Mouse (Mus musculus) embryonic facial prominence, embryonic 15.5 days (tissue): Measurements from ENCODE around the gene Rhbdl2. TPM values are rescaled to one million over a fixed set of nuclear protein-coding genes. Genes with fewer than 3 reads are reported as not detected.

ENCODE experiments used
- ATAC-seq: fragments of 200-750 bp; cut with Nextera tagmentation; 2 replicates; pipeline ENCODE4 v1.8.0; 2017; ENCODE audit warnings: low read depth, moderate TSS enrichment; ENCODE audit not compliant: insufficient number of reproducible peaks, low FRiP score, low TSS enrichment
- H3K27ac ChIP-seq: fragments of 300-500 bp; sonication (generic); replicated peaks from 2 replicates; pipeline ENCODE4 v1.5.1; 2015; ENCODE audit warnings: mild to moderate bottlenecking, inconsistent platforms
- H3K27me3 ChIP-seq: fragments of 300-500 bp; sonication (generic); 2 replicates; pipeline ENCODE4 v1.6.1; 2015; ENCODE audit warnings: inconsistent platforms
- H3K36me3 ChIP-seq: fragments of 300-500 bp; sonication (generic); 2 replicates; pipeline ENCODE4 v1.6.1; 2015; ENCODE audit warnings: mild to moderate bottlenecking, inconsistent platforms
- H3K4me1 ChIP-seq: fragments of 300-500 bp; sonication (generic); 2 replicates; pipeline ENCODE4 v1.6.1; 2015; ENCODE audit warnings: inconsistent platforms
- H3K4me2 ChIP-seq: fragments of 300-500 bp; sonication (generic); replicated peaks from 2 replicates; pipeline ENCODE4 v1.6.1; 2015; ENCODE audit warnings: mild to moderate bottlenecking, inconsistent platforms
- H3K4me3 ChIP-seq: fragments of 300-500 bp; sonication (generic); replicated peaks from 2 replicates; pipeline ENCODE4 v1.5.1; 2015; ENCODE audit warnings: mild to moderate bottlenecking, inconsistent platforms
- H3K9ac ChIP-seq: fragments of 300-500 bp; sonication (generic); 2 replicates; pipeline ENCODE4 v1.6.1; 2015; ENCODE audit warnings: inconsistent platforms
- H3K9me3 ChIP-seq: fragments of 300-500 bp; sonication (generic); replicated peaks from 2 replicates; pipeline ENCODE4 v1.6.1; 2016; ENCODE audit warnings: inconsistent platforms
- WGBS: fragments of 180-500 bp; shearing (Covaris S2); methylation state at CpG from one replicate; pipeline ENCODE4 v1.1.7; 2015; 5-methylcytosine and 5-hydroxymethylcytosine counted together
- polyA plus RNA-seq: library from polyadenylated mRNA; unstranded; fragments of >200 nt; fragmentation: Nextera tagmentation; extraction: Ambion mirVana; gene quantifications from 2 replicates; pipeline ENCODE4 v1.2.1, GENCODE M21; 2015

Rhbdl2 gene
- polyA plus RNA-seq, result 7.1 and 7.4 TPM in 2 replicates

GRCm38 (mm10) chr4:123787191-123787985, at the start of gene Rhbdl2:
Rhbdl2 (plus strand) TSS chr4:123787874.
- ATAC-seq, result peak; percentile 78
- H3K36me3 ChIP-seq, result no peaks in the 10 kb centered on the region
- no peak within 1 kb of the TSS for H3K9ac ChIP-seq

DNA sequence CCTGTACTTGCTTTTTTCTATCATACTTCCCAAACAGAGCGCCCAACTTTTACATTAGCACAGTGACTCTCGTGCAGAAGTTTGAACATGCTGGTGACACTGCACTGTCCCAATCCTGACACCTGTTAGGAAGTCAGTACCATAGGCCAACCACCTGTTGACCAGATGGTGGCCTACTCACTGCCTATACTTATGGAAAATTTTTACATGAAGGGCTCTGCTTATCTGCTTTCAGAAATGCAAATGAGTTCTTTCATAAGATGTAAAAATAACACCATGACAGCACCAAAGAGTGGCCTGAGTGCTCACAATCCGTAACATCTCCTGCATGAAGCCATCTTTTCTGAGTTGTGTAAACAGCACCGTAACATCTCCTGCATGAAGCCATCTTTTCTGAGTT, 49.0 kb upstream of the Rhbdl2 start:
- no peak overlapping the region for H3K27ac ChIP-seq
- H3K9ac ChIP-seq, result no peak overlapping the region
- no peak overlapping the region for H3K4me2 ChIP-seq
- no peak for ATAC-seq
- WGBS, result 87% methylated on average over 4 of the region's 4 CpGs
- H3K9me3 ChIP-seq, result no peaks in the 10 kb centered on the region
- no peak overlapping the region for H3K4me3 ChIP-seq
- no peaks in the 10 kb centered on the region for H3K4me1 ChIP-seq
- peaks cover 50% of the 10 kb centered on the region for H3K36me3 ChIP-seq
- H3K27me3 ChIP-seq, result no peaks in the 10 kb centered on the region

More at GRCm38 (mm10) chr4:123787191-123787985, at the start of gene Rhbdl2:
- Histone ChIP-seq H3K27me3 (no peaks in the 10 kb centered on the region), H3K27ac (no peak within 1 kb of the TSS), H3K4me2 (peak within 1 kb of the TSS; percentile 27), H3K4me3 (peak within 1 kb of the TSS; percentile 16; the same call in 1 of the 2 replicates), H3K9me3 (no peaks in the 10 kb centered on the region), H3K4me1 (peaks cover 8% of the 10 kb centered on the region; the same call in 1 of the 2 replicates)
- 20% methylated on average over 12 of the region's 12 CpGs for WGBS

- Histone ChIP-seq H3K4me2 (no peak overlapping the region), H3K9me3 (no peaks in the 10 kb centered on the region)
- 79% methylated on average over 1 of the region's 1 CpGs for WGBS
These were observed 44.8 kb upstream of the Rhbdl2 start for GRCm38 (mm10) chr4:123742891-123743290.

GRCm38 (mm10) chr4:123745221-123745775, 42.4 kb upstream of the Rhbdl2 start:
- H3K9me3 ChIP-seq, result no peaks in the 10 kb centered on the region
- no peak for ATAC-seq
- peaks cover 15% of the 10 kb centered on the region; the same call in 1 of the 2 replicates for H3K36me3 ChIP-seq
- WGBS, result 92% methylated on average over 4 of the region's 4 CpGs
- no peaks in the 10 kb centered on the region for H3K27me3 ChIP-seq
- H3K27ac ChIP-seq, result no peak overlapping the region
- H3K4me3 ChIP-seq, result no peak overlapping the region
- no peak overlapping the region for H3K9ac ChIP-seq
- no peak overlapping the region for H3K4me2 ChIP-seq
- H3K4me1 ChIP-seq, result peaks cover 14% of the 10 kb centered on the region

More at GRCm38 (mm10) chr4:123742891-123743290, 44.8 kb upstream of the Rhbdl2 start:
- Histone ChIP-seq H3K4me1 (peaks cover 4% of the 10 kb centered on the region; the same call in 1 of the 2 replicates), H3K36me3 (peaks cover 36% of the 10 kb centered on the region), H3K4me3 (no peak overlapping the region), H3K27me3 (no peaks in the 10 kb centered on the region), H3K9ac (no peak overlapping the region), H3K27ac (no peak overlapping the region)
- no peak for ATAC-seq

GRCm38 (mm10) chr4:123748726-123749415, 38.8 kb upstream of the Rhbdl2 start:
- Histone ChIP-seq H3K9me3 (no peaks in the 10 kb centered on the region), H3K27ac (peak overlapping the region; percentile 89; the same call in 1 of the 2 replicates), H3K4me3 (peak overlapping the region; percentile 97), H3K4me2 (peak overlapping the region; percentile 69), H3K9ac (peak overlapping the region; percentile 84; the same call in 1 of the 2 replicates), H3K36me3 (no peaks in the 10 kb centered on the region), H3K27me3 (no peaks in the 10 kb centered on the region), H3K4me1 (peaks cover 17% of the 10 kb centered on the region)
- 12% methylated on average over 10 of the region's 10 CpGs for WGBS
- ATAC-seq, result no peak

DNA sequence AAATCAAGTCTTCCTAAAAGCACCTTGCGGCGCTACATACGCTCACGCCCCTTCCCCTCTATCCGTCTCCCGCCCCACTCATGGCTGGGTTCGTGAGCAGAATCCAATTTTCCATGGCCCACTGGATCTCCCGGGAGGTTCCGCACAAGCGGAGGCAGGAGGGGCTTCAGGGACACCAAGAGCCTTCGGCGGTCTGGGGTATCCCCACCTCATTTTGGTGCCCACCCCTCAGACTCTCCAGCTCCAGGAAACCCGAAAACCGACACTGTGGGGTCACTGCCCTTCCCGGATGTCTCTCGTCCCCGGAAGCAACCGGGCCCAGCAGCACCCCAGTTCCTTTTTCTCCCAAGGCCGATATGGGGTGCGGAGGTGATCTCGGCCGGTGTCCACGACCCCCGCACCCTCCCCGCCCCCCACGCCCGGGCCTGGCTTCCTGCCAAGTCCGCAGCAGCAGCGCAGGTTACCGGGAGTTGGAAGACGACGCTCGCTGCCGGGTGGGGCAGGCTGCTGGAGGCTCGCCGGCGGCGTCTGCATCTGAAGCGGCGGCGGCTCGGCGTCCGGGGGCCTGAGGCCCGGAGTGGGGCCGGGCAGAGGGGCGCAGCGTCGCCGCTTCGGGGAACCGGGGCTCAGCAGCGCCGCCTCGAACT, 38.1 kb upstream of the Rhbdl2 start:
- no peaks in the 10 kb centered on the region for H3K36me3 ChIP-seq
- peak overlapping the region; percentile 69 for H3K4me2 ChIP-seq
- H3K27ac ChIP-seq, result peak overlapping the region; percentile 89
- ATAC-seq, result peak; percentile 75
- H3K9ac ChIP-seq, result peak overlapping the region; percentile 84
- peaks cover 17% of the 10 kb centered on the region for H3K4me1 ChIP-seq
- H3K27me3 ChIP-seq, result no peaks in the 10 kb centered on the region
- no peaks in the 10 kb centered on the region for H3K9me3 ChIP-seq
- under 1% methylated on average over 54 of the region's 55 CpGs for WGBS
- peak overlapping the region; percentile 97 for H3K4me3 ChIP-seq

- H3K27me3 ChIP-seq, result no peaks in the 10 kb centered on the region
- ATAC-seq, result peak; percentile 97
- peaks cover 16% of the 10 kb centered on the region for H3K4me1 ChIP-seq
- peak within 1 kb of the TSS; percentile 97 for H3K4me3 ChIP-seq
- peak within 1 kb of the TSS; percentile 89 for H3K27ac ChIP-seq
- H3K9ac ChIP-seq, result peak within 1 kb of the TSS; percentile 84
- H3K9me3 ChIP-seq, result no peaks in the 10 kb centered on the region
- peak within 1 kb of the TSS; percentile 69 for H3K4me2 ChIP-seq
- no peaks in the 10 kb centered on the region for H3K36me3 ChIP-seq
- under 1% methylated on average over 40 of the region's 46 CpGs for WGBS
These were observed 37.5 kb upstream of the Rhbdl2 start, which contains the start of gene Akirin1 for GRCm38 (mm10) chr4:123750152-123750651. Akirin1 (minus strand) TSS chr4:123750345.

DNA sequence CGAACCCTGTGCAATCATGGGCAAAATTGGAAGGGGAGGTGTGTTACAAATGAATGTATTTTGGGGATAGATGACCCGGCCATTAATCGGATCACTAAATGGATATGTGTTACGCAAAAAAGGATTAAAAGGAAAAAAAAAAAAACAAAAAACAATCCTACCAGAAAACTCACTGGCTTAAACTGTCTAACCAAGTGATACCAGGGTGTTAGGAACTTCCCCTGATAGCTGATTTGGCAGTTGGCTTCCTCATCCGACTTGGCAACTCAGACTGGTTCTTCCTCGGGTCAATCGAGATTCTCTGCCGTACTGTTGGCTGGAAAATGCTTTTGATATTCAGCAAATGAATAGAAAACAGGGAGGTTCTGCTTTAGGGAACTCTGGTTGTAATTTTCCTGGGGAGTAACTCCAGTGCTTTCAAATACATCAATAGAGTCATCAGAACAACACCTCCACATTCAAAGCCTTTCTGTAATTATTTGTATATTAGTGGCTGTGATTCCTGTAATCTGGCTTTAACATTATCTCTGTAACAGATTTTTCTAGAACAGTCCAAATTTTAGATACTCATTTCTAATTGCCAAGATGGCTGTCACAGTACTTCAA, 36.9 kb upstream of the Rhbdl2 start:
- H3K4me1 ChIP-seq, result peaks cover 13% of the 10 kb centered on the region
- WGBS, result under 1% methylated on average over 8 of the region's 8 CpGs
- H3K4me3 ChIP-seq, result peak overlapping the region; percentile 97
- no peaks in the 10 kb centered on the region for H3K27me3 ChIP-seq
- peak overlapping the region; percentile 33; the same call in 1 of the 2 replicates for H3K9ac ChIP-seq
- no peaks in the 10 kb centered on the region for H3K9me3 ChIP-seq
- H3K36me3 ChIP-seq, result no peaks in the 10 kb centered on the region
- H3K27ac ChIP-seq, result no peak overlapping the region; the same call in 1 of the 2 replicates
- H3K4me2 ChIP-seq, result peak overlapping the region; percentile 69
- ATAC-seq, result no peak

- Histone ChIP-seq H3K9ac (no peak overlapping the region), H3K27me3 (no peaks in the 10 kb centered on the region), H3K4me1 (no peaks in the 10 kb centered on the region), H3K36me3 (no peaks in the 10 kb centered on the region), H3K9me3 (no peaks in the 10 kb centered on the region), H3K27ac (no peak overlapping the region), H3K4me3 (no peak overlapping the region), H3K4me2 (no peak overlapping the region)
- no peak for ATAC-seq
- WGBS, result 50% methylated on average over 4 of the region's 4 CpGs
These were observed 29.4 kb upstream of the Rhbdl2 start for GRCm38 (mm10) chr4:123758306-123758705.

DNA sequence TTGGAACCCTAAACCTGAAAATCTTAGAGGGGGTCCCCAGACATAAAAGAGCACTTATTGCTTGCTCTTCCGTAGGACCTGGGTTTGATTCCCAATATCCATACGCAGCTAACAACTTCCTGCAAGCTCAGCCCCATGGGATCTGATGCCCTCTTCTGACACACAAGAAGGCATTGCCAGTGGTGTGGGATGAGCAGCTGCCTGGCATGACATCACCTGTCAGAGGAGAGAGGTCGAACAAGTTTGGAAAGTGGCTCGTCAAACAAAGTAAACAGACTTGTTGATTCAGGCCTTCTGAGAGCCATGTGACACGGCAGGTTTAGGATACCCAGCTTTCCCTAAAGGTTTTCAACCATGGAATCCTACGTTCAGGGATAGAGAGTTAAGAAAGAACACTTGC, 22.6 kb upstream of the Rhbdl2 start:
- WGBS, result 58% methylated on average over 6 of the region's 6 CpGs
- Histone ChIP-seq H3K4me2 (no peak overlapping the region), H3K4me3 (no peak overlapping the region), H3K9me3 (no peaks in the 10 kb centered on the region), H3K36me3 (no peaks in the 10 kb centered on the region), H3K27me3 (no peaks in the 10 kb centered on the region), H3K27ac (0 out of 2 replicates have a peak overlapping the region, but pooled peaks have one; percentile 2), H3K9ac (no peak overlapping the region), H3K4me1 (no peaks in the 10 kb centered on the region)
- no peak for ATAC-seq
